Mouse (Mus musculus) spleen, postnatal 10 days (tissue): ENCODE results near the gene Fbh1.

Experiments used
- DNase-seq, 2 experiments: peaks; one replicate each; pipeline ENCODE4 v3.0.0; 2021 to 2022; ENCODE audit warnings: low spot score in 2 of 2

Fbh1 gene

DNA sequence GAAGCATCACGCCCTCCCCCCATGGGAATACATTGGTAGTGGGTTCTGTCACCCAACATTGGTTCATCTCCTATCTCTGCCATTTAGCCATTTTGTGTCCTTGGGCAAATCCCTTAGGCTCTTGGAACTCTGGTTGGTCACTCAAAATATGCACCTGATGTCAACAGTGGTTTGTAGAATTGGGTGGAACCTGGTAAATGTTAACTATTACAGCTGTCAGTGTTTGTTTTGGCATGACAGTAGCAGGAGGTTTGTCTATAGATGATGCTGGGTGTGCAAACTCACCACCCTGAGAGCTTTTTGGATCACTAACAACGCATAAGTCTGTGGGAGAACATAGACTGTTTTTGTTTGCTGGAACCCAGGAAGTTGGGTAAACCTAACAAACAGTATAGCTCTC is 58.8 kb downstream of the Fbh1 start:
- no peak for DNase-seq

DNA sequence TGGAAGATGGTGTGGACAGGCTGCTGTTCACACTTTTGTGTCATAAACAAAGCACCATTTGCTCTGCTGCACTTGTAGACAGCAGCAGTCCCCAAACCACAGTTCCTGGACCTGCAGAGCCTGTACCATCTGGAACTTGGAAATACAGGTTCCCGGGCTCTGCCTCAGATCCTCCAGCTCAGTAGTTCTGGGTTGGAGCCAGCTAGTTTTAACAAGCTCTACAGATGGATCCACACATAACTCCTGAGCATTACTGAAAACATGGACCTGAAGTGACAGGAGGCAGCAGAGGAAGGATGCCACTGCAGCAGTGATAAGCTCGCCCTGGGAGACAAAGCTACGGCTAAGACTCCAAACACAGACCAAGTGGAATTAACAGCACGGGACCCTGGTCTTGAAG is 62.8 kb downstream of the Fbh1 start:
- no peak for DNase-seq

DNA sequence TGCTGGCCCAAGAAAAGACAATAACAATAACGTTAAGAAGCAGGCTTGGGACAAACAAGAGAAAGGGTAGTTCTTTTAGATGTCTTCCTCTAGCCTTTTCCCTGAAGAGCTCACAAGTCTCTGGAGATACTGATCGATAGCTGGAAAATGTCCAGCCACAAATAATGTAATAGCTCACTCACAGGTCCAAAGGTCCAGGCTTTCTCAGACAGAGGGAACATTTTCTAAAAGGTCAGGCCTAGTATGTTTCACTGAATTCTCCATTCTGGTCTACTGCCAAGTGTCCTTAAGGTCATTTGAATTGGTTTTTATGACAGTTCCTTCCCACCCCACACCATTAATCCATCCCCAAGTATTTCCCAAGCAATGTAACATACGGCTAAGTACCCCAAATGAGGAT is 64.4 kb downstream of the Fbh1 start:
- DNase-seq = no peak

DNA sequence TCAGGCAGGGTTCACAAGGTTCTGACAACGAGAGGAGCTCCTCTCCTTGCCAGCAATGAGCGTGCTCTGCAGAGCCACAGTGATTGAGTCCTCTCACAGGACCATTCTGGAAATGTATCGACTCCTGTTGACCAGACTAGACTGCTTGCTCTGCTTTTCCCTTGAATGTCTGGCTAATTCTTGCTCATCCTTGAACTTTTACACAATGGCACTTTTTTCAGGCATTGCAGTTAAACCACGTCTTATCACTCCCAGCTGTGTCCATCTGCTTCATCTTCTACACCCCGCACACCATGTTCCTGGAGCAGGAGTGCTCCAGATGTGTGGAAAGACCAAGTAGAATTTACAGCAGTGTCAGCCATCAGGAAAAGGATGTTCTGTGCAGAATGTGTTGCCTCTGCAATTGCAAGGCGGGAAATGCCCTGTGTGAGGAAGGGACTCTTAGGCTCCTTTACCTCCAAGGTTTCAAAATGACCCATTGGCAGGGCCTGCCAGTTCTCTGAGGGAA is 64.8 kb downstream of the Fbh1 start:
- no peak for DNase-seq

DNA sequence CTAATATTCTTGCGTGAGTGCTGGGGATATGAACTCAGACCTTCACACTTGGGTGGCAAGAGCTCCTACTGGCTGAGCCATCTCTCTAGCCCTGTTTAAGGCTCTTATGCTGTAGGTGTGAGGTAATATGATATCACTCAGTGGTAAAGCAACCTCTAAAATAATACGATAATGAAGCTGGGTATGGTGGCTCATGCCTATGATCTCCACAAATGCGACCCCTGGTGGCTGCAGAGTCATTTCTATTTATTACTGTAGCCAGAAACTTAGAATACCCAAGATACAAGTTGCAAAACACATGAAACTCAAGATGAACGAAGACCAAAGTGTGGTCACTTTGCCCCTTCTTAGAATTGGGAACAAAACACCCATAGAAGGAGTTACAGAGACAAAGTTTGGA is 67.3 kb downstream of the Fbh1 start:
- peak; percentile 8 to 71 for DNase-seq

DNA sequence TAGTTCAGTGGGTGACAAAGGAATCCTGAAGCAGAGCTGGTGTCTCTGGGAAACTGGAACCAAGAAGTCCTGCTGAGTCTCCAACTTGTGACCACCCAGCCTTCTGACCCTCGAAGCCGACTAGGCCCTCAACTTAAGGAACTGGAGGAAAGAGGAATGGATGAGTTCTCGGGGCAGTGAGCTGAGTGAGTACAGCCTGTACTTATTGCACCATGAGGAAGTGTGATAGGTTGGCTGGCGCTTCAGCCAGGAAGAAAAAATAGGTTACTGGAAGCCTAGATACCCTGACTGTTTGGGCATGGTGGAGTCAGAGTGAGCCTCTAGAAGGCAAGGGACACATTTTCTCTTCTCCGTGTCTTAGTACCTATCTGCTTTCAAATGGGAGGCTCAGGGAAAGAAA is 68.8 kb downstream of the Fbh1 start:
- DNase-seq = no peak

DNA sequence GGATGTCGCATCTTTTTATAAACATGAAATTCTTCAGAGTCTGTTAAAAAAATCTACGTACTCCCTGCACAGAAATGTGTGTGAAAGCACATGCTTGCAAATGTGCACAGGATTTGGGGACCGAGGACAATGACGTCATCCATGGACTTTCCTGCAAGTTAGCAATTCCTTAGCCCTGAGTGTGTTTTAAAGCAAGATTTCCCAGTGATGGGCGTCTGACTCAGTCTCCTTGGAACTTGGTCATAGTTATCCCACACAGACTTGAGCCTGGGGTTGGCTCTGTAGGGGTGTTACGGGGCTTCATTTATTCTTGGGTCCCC is 70.7 kb downstream of the Fbh1 start:
- no peak for DNase-seq

DNA sequence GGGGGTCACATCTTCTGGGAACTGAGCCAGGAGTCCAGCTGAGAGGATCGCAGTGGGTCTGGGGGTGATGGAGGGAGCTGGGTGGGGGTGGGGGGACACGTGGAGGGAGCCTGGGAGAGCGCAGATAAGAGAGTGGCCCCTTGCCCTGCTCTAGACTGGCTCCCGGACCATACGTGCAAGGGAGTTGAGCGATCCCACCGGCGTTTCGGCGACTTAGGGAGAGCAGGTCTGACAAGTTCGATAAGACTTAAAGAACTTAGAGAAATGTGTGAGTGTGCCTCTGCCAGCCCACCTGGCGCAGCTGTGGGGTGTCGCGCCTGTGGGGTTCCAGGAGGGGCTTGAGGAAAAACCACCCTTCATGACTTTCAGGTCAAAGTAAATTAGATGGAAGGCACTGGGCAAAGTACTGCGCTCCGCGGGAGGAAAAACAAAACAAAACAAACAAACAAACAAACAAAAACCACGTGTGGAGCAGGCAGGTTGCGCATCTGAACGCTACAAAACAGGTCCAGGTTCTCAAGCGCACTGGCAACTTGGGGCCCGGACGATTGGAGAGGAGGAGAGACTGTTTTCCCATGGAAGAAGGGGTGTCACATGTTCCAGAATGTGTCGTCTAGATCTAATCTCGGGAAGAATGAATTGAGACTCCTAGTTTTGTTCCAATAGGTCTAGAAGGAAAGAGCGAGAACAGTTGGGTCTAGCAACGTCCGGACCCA is 71.2 kb downstream of the Fbh1 start:
- peak in 1 of 2 experiments; percentile 8 for DNase-seq

DNA sequence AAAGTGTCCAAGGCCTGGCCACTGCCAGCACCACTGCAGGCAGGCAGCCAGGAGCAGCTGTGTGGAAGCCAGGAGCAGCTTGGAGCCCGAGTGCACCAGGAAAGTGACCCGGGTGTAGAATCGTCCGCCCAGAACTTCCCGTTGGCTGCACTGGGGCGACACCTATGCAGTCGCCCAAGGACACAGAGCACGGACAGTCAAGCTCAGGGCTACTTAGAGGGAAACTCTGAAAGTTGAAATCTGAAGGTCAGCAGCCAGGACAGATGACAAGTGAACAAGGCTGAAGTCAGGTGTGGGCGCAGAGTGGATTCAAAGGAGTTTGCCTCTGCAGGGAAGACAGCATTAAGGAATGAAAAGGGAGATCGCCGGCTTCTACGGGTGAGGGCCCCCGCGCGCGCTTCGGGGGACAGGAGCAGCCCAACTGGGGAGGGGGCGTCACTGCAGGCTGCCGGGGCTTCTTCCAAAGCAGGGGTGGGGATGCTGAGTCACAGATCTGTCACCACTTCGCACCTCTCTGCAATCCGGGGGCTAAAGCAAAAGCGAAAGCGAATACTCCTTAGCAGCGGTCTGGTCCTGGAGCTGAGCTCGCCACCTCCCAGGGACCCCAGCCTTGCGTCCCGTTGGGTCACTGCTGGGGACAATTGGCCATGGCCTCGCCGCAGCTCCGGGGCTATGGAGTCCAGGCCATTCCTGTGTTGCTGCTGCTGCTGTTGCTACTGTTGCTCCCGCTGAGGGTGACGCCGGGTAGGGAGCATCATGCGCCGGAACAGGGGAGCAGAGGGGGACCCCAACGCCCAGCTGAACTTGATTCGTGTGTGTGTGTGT is 72.0 kb downstream of the Fbh1 start, which contains the start of gene Il15ra:
Gene Il15ra, plus strand, starts transcription at position 90 of the 825 bp plus-strand sequence.
- peak; percentile 38 to 44 for DNase-seq

DNA sequence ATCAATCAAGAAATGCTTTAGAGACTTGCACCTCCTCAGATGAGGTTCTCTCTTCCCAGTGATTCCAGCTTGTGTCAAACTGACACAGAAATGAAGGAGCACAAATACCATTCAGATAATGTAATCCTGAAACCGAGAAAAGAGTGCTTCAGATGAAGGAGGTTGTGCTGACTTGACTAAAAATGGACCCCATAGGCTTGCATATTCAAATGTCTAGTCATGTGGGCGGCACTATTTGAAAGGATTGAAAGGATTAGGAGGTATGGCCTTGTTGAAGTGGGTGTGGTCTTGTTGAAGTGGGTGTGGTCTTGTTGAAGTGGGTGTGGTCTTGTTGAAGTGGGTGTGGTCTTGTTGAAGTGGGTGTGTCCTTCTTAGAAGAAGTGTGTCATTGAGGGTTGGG is 77.5 kb downstream of the Fbh1 start:
- DNase-seq = no peak

DNA sequence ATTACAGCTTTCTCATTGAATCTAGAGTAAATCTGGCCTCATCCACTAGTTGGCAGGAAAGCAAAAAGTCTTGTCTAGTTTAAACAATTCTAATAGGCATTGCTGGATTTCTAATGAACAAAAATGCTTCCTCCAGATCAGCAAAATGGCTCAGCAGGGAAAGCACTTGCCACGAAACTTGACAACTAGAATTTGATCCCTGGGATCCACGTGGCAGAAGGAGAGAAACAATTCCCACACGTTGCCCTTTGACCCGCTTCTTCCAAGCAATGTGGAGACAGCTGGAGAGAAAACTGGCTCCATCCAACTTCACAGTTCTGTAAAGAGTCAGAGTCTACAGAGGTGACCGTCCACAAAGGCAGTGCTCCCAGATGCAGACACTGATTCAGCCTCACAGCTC is 78.4 kb downstream of the Fbh1 start:
- DNase-seq = no peak

DNA sequence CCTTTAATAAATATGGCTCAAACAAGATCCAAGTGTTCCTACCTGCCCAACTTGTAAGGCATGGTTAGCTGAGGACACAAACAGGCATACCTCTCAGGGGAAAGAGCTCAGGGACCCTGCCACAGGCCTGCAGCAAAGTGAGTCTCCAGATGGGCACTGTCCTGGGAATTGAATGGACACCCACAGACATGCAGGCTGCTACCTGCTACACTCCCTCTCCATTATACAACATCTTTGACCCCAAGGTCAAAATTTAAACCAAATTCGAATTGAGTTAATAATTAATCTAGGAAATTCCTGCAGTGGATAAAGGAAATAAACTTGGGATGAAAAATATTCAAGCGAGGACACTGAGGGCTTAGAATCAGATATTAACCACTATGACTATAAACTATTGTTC is 81.5 kb downstream of the Fbh1 start:
- DNase-seq = no peak

DNA sequence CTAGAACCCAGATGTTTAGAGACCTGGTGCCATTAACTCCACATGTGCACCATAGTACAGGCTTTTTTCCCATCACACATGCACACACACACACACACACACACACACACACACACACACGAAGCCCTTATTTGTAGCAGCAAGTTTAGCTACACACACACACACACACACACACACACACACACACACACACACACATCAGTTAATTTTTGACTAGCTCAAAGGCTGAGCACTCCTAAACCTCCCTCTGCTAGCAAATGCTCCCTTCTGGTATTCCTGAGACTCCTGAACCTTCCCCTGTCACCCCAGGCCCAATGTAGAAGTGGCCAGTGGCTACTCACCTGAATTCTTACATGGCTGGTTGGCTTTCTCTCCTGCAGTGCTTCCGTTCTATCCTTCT is 83.3 kb downstream of the Fbh1 start:
- no peak for DNase-seq

DNA sequence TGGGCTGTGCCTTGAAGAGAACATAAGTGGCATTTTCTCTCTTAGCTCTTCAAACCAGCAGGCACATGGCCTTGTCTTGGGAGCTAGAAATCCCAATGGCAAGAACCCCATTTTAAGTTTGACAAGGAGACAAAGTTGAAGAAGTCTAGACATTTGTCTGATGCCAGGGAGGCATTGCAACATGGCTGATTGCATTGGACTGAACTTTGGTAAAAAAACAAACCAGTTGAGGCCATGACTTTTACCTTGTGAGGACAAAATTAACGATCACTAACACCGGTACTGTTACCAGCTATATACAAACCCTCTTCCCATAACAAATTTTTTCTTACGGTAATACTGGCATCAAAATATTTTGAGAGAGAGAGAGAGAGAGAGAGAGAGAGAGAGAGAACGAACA is 84.0 kb downstream of the Fbh1 start:
- DNase-seq = no peak
